Mouse (Mus musculus) liver, postnatal 0 days (tissue): ENCODE results near the gene Git2. TPM values are rescaled to one million over a fixed set of nuclear protein-coding genes. Genes with fewer than 3 reads are reported as not detected.

Source experiments
- ATAC-seq: fragments of 200-750 bp; cut with Nextera tagmentation; 2 replicates; pipeline ENCODE4 v1.8.0; 2017; ENCODE audit warnings: mild to moderate bottlenecking, moderate library complexity
- DNase-seq: peaks from one replicate; pipeline ENCODE4 v3.0.0-alpha.2; 2016
- H3K27ac ChIP-seq: fragments of 300-500 bp; sonication (generic); 2 replicates; pipeline ENCODE4 v1.5.1; 2014; ENCODE audit warnings: antibody characterized with exemption, moderate library complexity, mild to moderate bottlenecking, low read depth
- H3K27me3 ChIP-seq: fragments of 300-500 bp; sonication (generic); 2 replicates; pipeline ENCODE4 v1.6.1; 2014; ENCODE audit warnings: low read length, control low read depth, mixed read lengths; ENCODE audit not compliant: insufficient read depth
- H3K36me3 ChIP-seq: fragments of 300-500 bp; sonication (generic); replicated peaks from 2 replicates; pipeline ENCODE4 v1.6.1; 2014; ENCODE audit warnings: mild to moderate bottlenecking, control low read depth, low read length, moderate library complexity, mixed read lengths; ENCODE audit not compliant: insufficient read depth
- H3K4me1 ChIP-seq: fragments of 300-500 bp; sonication (generic); 2 replicates; pipeline ENCODE4 v1.6.1; 2014; ENCODE audit warnings: antibody characterized with exemption, mild to moderate bottlenecking, control low read depth; ENCODE audit not compliant: insufficient read depth
- H3K4me2 ChIP-seq: fragments of 300-500 bp; sonication (generic); 2 replicates; pipeline ENCODE4 v1.6.1; 2014; ENCODE audit warnings: low read depth, mild to moderate bottlenecking, low read length, moderate library complexity, mixed read lengths
- H3K4me3 ChIP-seq: fragments of 300-500 bp; sonication (generic); 2 replicates; pipeline ENCODE4 v1.5.1; 2014; ENCODE audit warnings: low read depth, low read length
- H3K9ac ChIP-seq: fragments of 300-500 bp; sonication (generic); replicated peaks from 2 replicates; pipeline ENCODE4 v1.6.1; 2014; ENCODE audit warnings: mild to moderate bottlenecking, moderate library complexity
- H3K9me3 ChIP-seq: fragments of 300-500 bp; sonication (generic); 2 replicates; pipeline ENCODE4 v1.6.1; 2016; ENCODE audit warnings: mild to moderate bottlenecking, control low read depth, low read length, mixed read lengths
- CTCF ChIP-seq: sonication (generic); IDR thresholded peaks from 2 replicates; pipeline ENCODE4 v1.5.1; 2016; ENCODE audit warnings: antibody characterized with exemption, low read depth
- EP300 ChIP-seq: IDR thresholded peaks from 2 replicates; pipeline ENCODE4 v1.6.1; 2016; ENCODE audit warnings: antibody characterized with exemption, low read depth, mild to moderate bottlenecking
- WGBS: fragments of 180-500 bp; shearing (Covaris S2); extraction: QIAGEN DNeasy Blood & Tissue Kit; methylation state at CpG from one replicate; pipeline ENCODE4 v1.1.7; 2014; ENCODE audit not compliant: insufficient replicate concordance; 5-methylcytosine and 5-hydroxymethylcytosine counted together
- polyA plus RNA-seq: library from polyadenylated mRNA; unstranded; fragments of >200 nt; fragmentation: Nextera tagmentation; extraction: Ambion mirVana; gene quantifications from 2 replicates; pipeline ENCODE4 v1.2.1, GENCODE M21; 2015

The Git2 gene
- polyA plus RNA-seq, 1 experiment from 2014 or later, result 11.1 TPM

DNA sequence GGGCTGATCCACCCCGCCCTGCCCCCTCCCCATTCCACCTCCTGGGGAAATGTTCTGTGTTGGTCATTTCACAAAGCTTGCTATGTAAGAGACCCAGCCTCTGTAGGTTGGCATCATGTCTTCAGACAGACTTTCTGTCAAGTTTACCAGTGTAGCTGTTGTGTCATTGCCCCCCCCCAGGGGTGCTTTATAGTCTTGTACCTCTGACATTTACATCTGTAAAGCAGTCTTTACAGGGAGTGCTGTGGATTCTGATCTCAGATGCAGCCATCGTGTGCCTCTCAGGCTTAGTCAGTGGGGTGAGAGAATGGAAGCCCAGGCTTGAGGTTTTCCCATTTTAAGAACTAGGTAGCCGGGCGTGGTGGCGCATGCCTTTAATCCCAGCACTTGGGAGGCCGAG, 26.5 kb upstream of the Git2 start:
- 97% methylated on average over 6 of the region's 6 CpGs for WGBS
- no peaks in the 10 kb centered on the region for H3K27me3 ChIP-seq
- peaks cover 9% of the 10 kb centered on the region; the same call in 1 of the 2 replicates for H3K4me1 ChIP-seq
- no peak overlapping the region for H3K9ac ChIP-seq
- no peak overlapping the region for H3K27ac ChIP-seq
- H3K4me2 ChIP-seq, result no peak overlapping the region
- H3K4me3 ChIP-seq, result no peak overlapping the region
- DNase-seq (no peak), ATAC-seq (no peak)
- TF ChIP-seq EP300 (no peak), CTCF (no peak)
- H3K36me3 ChIP-seq, result peaks cover 71% of the 10 kb centered on the region
- H3K9me3 ChIP-seq, result no peaks in the 10 kb centered on the region

DNA sequence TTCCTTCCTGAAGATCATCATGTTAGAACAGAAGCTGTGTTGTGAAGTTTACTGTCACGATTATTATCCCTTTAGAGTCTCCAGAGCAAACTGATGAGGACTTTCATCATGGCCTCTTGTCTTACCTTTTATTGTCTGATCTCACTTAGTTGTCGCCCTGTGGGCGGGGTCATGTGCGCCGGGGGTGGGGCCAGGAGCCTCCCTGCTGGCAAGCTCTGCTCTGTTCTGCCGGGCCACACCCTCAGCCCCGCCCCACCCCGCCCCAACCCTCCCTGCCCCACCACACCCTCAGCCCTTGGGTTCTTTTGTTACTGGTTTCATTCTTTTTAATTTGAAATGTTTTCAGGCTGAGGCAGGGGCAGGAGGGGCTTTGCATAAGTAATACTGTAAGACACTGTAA, 25.7 kb upstream of the Git2 start:
- Histone ChIP-seq H3K9me3 (no peaks in the 10 kb centered on the region), H3K27ac (no peak overlapping the region), H3K27me3 (no peaks in the 10 kb centered on the region), H3K4me1 (0 out of 2 replicates have a peak, but pooled peaks cover 8% of the 10 kb centered on the region), H3K9ac (no peak overlapping the region), H3K4me2 (no peak overlapping the region), H3K4me3 (no peak overlapping the region), H3K36me3 (peaks cover 76% of the 10 kb centered on the region)
- DNase-seq, result peak; percentile 74
- 37% methylated on average over 8 of the region's 8 CpGs for WGBS
- peak; percentile 54 for ATAC-seq
- TF ChIP-seq CTCF (no peak), EP300 (no peak)

GRCm38 (mm10) chr5:114799848-114800247, 24.5 kb upstream of the Git2 start:
- Histone ChIP-seq H3K27me3 (no peaks in the 10 kb centered on the region), H3K27ac (no peak overlapping the region), H3K4me2 (no peak overlapping the region), H3K9ac (no peak overlapping the region), H3K4me1 (peaks cover 10% of the 10 kb centered on the region; the same call in 1 of the 2 replicates), H3K4me3 (no peak overlapping the region), H3K36me3 (peaks cover 72% of the 10 kb centered on the region), H3K9me3 (no peaks in the 10 kb centered on the region)
- 66% methylated on average over 11 of the region's 11 CpGs for WGBS
- DNase-seq (no peak), ATAC-seq (no peak)
- TF ChIP-seq CTCF (no peak), EP300 (no peak)

- DNase-seq (no peak), ATAC-seq (no peak)
- H3K27me3 ChIP-seq, result no peaks in the 10 kb centered on the region
- H3K9ac ChIP-seq, result no peak overlapping the region
- 89% methylated on average over 8 of the region's 8 CpGs for WGBS
- H3K4me3 ChIP-seq, result no peak overlapping the region
- H3K36me3 ChIP-seq, result peaks cover 65% of the 10 kb centered on the region
- TF ChIP-seq EP300 (no peak), CTCF (no peak)
- no peaks in the 10 kb centered on the region for H3K9me3 ChIP-seq
- no peak overlapping the region for H3K27ac ChIP-seq
- peaks cover 20% of the 10 kb centered on the region for H3K4me1 ChIP-seq
- no peak overlapping the region for H3K4me2 ChIP-seq
These were observed 21.9 kb upstream of the Git2 start for GRCm38 (mm10) chr5:114797253-114797652.

- H3K4me1 ChIP-seq, result peaks cover 20% of the 10 kb centered on the region
- H3K4me3 ChIP-seq, result peak overlapping the region; percentile 34
- no peak overlapping the region for H3K9ac ChIP-seq
- peak overlapping the region; percentile 62 for H3K4me2 ChIP-seq
- 58% methylated on average over 40 of the region's 40 CpGs for WGBS
- DNase-seq, result peak; percentile 72
- peaks cover 64% of the 10 kb centered on the region for H3K36me3 ChIP-seq
- peak overlapping the region; percentile 48; the same call in 1 of the 2 replicates for H3K27ac ChIP-seq
- TF ChIP-seq CTCF (no peak), EP300 (no peak)
- ATAC-seq, result peak; percentile 70
- no peaks in the 10 kb centered on the region for H3K27me3 ChIP-seq
- no peaks in the 10 kb centered on the region for H3K9me3 ChIP-seq
These were observed 21.1 kb upstream of the Git2 start for GRCm38 (mm10) chr5:114796299-114797012.

GRCm38 (mm10) chr5:114795653-114796052, 20.3 kb upstream of the Git2 start:
- Histone ChIP-seq H3K9ac (no peak overlapping the region), H3K36me3 (peaks cover 70% of the 10 kb centered on the region), H3K9me3 (no peaks in the 10 kb centered on the region), H3K27me3 (no peaks in the 10 kb centered on the region), H3K27ac (0 out of 2 replicates have a peak overlapping the region, but pooled peaks have one; percentile 6), H3K4me3 (no peak overlapping the region), H3K4me2 (no peak overlapping the region), H3K4me1 (peaks cover 20% of the 10 kb centered on the region)
- ATAC-seq (no peak), DNase-seq (no peak)
- TF ChIP-seq CTCF, result no peak
- TF ChIP-seq EP300, result no peak
- 77% methylated on average over 9 of the region's 9 CpGs for WGBS
